In the genomic region with DNA sequence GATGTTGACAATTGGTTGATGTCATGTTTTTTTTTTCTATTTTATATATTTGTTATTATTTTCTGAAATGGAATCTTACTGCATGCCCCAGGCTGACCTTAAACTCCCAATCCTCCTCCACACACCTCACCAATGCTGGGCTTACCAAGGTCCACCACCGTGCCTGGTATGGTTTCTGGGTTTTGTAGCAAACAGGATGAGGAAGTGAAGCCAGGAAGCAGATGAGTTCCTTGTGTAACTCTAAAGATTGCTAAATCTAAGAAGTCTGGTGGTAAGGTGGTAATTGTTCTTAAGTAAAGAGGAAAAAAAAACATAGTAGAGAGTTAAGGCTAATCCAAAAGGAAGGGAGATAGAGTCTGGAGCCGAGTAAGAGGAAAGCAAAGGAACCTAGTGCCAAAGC, we compare ENCODE assay signal across 20 mouse cellular contexts. TPM values are rescaled to one million over a fixed set of nuclear protein-coding genes. Genes with fewer than 3 reads are reported as not detected.
"Had no signal": no experiment of that assay in that cellular context is flagged by ENCODE, and none has a peak within 500 bp of the region (broad histone marks: within the 10 kb centered on the region; RNA-seq: fewer than 3 reads in every experiment).

No protein-coding gene starts in this region.

- H3K27ac ChIP-seq: kidney, postnatal 0 days; limb, embryonic 13.5 days; liver, embryonic 14.5 days; midbrain, embryonic 10.5 days; midbrain, embryonic 15.5 days; neural tube, embryonic 15.5 days had no signal

- H3K4me2 ChIP-seq: limb, embryonic 13.5 days; midbrain, embryonic 15.5 days; neural tube, embryonic 15.5 days had no signal

- ATAC-seq: midbrain, embryonic 15.5 days had no signal

- H3K9me3 ChIP-seq: limb, embryonic 13.5 days; midbrain, embryonic 10.5 days; midbrain, embryonic 15.5 days; neural tube, embryonic 15.5 days had no signal

- H3K4me1 ChIP-seq: limb, embryonic 13.5 days; midbrain, embryonic 10.5 days; midbrain, embryonic 15.5 days; neural tube, embryonic 15.5 days had no signal

- H3K27me3 ChIP-seq: limb, embryonic 13.5 days; midbrain, embryonic 15.5 days; neural tube, embryonic 15.5 days had no signal

- DNase-seq: kidney, adult 11 months; kidney, adult 9 months; kidney, postnatal 36 days; layer of hippocampus, adult 9-11 months; left cerebral cortex, postnatal 4 days; lung, adult 2 months; lung, postnatal 10 days; thymus, postnatal 36 days had no signal

- H3K36me3 ChIP-seq: limb, embryonic 13.5 days; midbrain, embryonic 10.5 days; midbrain, embryonic 15.5 days; neural tube, embryonic 15.5 days had no signal

- H3K9ac ChIP-seq: limb, embryonic 13.5 days; liver, embryonic 14.5 days; midbrain, embryonic 15.5 days; neural tube, embryonic 15.5 days had no signal

- H3K4me3 ChIP-seq: limb, embryonic 13.5 days; midbrain, embryonic 10.5 days; midbrain, embryonic 15.5 days; neural tube, embryonic 15.5 days had no signal

RNA-seq across cellular contexts. Expression of a gene that starts 47.3 kb away (rescaled TPM):
- total RNA-seq: layer of hippocampus, adult 18-20 months; left cerebral cortex, postnatal 10 days; left cerebral cortex, postnatal 4 days; liver, adult 2 months had no signal
- polyA plus RNA-seq: kidney, postnatal 0 days; limb, embryonic 13.5 days; liver, adult 2 months; liver, embryonic 14.5 days; lung, adult 2 months; midbrain, embryonic 10.5 days; midbrain, embryonic 15.5 days; neural tube, embryonic 11.5 days; neural tube, embryonic 15.5 days; stomach, embryonic 16.5 days; thymus, postnatal 0 days had no signal
